Mouse (Mus musculus) liver, postnatal 0 days (tissue): ENCODE measurements around the gene Tmem62.

Experiments used
- CTCF ChIP-seq: sonication (generic); IDR thresholded peaks from 2 replicates; pipeline ENCODE4 v1.5.1; 2016; ENCODE audit warnings: antibody characterized with exemption, low read depth
- EP300 ChIP-seq: IDR thresholded peaks from 2 replicates; pipeline ENCODE4 v1.6.1; 2016; ENCODE audit warnings: antibody characterized with exemption, low read depth, mild to moderate bottlenecking

- no peak for TF ChIP-seq CTCF
- no peak for TF ChIP-seq EP300
Observed at GRCm38 (mm10) chr2:120977926-120978692, 1.3 kb downstream of the Tmem62 start.
